Mouse (Mus musculus): ENCODE results near the gene 2310034G01Rik. TPM values are rescaled to one million over a fixed set of nuclear protein-coding genes. Genes with fewer than 3 reads are reported as not detected.

2310034G01Rik gene
- polyA plus RNA-seq, 1 experiment from 2014 or later = 1.8 TPM

DNA sequence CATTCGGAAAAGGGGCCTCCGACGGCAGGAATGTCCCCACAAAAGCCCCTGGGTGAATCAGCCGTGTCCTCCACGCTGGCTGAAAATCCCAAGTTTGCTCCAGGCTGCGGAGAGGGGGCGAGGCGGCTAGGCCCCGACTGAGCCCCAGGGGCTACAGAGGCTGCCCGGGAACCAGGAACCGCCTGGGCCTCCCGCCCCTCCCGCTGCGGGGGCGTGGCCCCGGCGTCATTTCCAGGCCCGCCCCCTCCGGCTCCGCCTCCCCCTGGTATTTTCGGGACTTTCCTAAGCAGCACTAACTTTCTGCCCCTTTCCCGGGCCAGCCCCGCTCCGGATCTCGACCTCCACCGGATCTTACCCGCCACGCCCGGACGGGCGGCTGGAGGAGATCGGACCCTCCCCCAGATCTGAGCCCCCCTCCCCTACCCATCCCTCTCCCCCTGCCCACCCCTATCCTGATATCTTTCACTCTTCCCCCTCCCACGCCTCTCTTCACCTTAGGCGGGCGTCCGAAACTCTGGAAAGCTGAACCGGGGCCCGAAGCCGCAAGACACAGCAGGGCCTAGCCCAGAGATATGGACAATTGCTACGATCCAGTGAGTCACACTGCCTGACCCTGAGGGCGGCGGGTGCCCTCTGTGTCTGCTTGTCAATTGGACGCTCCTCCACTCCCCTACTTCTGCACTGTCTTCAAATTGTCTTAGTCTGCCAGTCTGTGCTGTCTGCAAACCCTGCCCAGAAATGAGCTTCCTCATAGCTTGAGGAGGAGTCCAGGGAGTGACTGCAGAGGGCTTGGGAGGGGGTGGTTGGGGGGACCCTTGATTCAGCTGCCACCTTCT is 44.5 kb downstream of the 2310034G01Rik start:
- peak overlapping the region; percentile 78 for H3K27ac ChIP-seq
- H3K4me1 ChIP-seq = peaks cover 37% of the 10 kb centered on the region
- peak overlapping the region; percentile 69 for H3K4me3 ChIP-seq
- WGBS = under 1% methylated on average over 42 of the region's 43 CpGs
- H3K27me3 ChIP-seq (ENCODE audit: low read depth, poor library complexity, severe bottlenecking) = peaks cover 47% of the 10 kb centered on the region
- H3K36me3 ChIP-seq = peaks cover 15% of the 10 kb centered on the region
- H3K9me3 ChIP-seq (replicated peaks) = no peaks in the 10 kb centered on the region
- DNase-seq (ENCODE audit: low spot score) = peak; percentile 91

- Histone ChIP-seq H3K27me3 (ENCODE audit: low read depth, poor library complexity, severe bottlenecking) (peaks cover 40% of the 10 kb centered on the region), H3K9me3 (replicated peaks) (no peaks in the 10 kb centered on the region), H3K4me3 (peak overlapping the region; percentile 69), H3K4me1 (peaks cover 37% of the 10 kb centered on the region), H3K27ac (peak overlapping the region; percentile 78), H3K36me3 (peaks cover 8% of the 10 kb centered on the region)
- DNase-seq (ENCODE audit: low spot score) = no peak
- under 1% methylated on average over 34 of the region's 34 CpGs for WGBS
Measured at GRCm38 (mm10) chr19:46304908-46305333, 45.2 kb downstream of the 2310034G01Rik start.

DNA sequence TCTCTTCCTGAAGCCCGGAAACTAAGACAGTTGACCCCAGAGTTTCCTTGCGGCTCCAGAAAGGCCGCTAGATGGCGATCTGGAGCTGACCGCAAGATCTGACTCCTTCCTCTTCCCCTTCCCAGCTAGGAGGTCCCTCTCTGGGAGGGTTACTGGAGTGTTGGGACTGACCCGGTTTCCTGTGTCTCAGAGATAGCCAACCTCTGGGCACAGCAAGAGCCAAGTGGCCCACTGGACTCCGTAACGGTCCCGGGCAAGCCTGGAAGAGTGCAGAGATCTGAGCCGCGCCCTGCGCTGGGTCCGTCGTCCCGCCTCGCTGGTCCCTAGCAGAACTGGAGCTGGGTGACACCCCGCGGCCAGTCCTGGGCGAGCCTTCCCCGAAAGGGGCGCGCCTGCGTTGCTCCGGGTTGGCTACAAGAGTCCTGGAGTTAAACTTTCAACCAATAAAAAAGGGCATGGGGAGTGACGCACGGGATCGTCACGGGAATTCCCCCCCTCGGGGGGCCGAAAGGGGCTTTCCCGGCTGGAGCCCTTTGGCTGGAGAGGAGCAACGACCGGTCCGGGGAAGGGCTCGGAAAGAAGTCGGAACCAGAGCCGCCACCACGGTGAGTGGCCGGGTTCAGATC is 45.8 kb downstream of the 2310034G01Rik start, which contains the start of gene Nfkb2:
Nfkb2 (plus strand) TSS at position 105 of the 626 bp plus-strand sequence.
- under 1% methylated on average over 39 of the region's 39 CpGs for WGBS
- Histone ChIP-seq H3K4me1 (peaks cover 37% of the 10 kb centered on the region), H3K27me3 (ENCODE audit: low read depth, poor library complexity, severe bottlenecking) (peaks cover 35% of the 10 kb centered on the region), H3K4me3 (peak within 1 kb of the TSS; percentile 69), H3K9me3 (replicated peaks) (no peaks in the 10 kb centered on the region), H3K36me3 (0 out of 2 replicates have a peak, but pooled peaks cover 4% of the 10 kb centered on the region), H3K27ac (peak within 1 kb of the TSS; percentile 78)
- DNase-seq (ENCODE audit: low spot score) = peak; percentile 90

GRCm38 (mm10) chr19:46303251-46304215 is 46.6 kb downstream of the 2310034G01Rik start:
- Histone ChIP-seq H3K4me3 (peak overlapping the region; percentile 69), H3K27me3 (ENCODE audit: low read depth, poor library complexity, severe bottlenecking) (peaks cover 28% of the 10 kb centered on the region), H3K27ac (no peak overlapping the region), H3K4me1 (peaks cover 30% of the 10 kb centered on the region), H3K36me3 (0 out of 2 replicates have a peak, but pooled peaks cover 4% of the 10 kb centered on the region), H3K9me3 (replicated peaks) (no peaks in the 10 kb centered on the region)
- WGBS = 54% methylated on average over 18 of the region's 18 CpGs
- peak; percentile 26 for DNase-seq (ENCODE audit: low spot score)

- DNase-seq (ENCODE audit: low spot score) = peak; percentile 5
- peaks cover 19% of the 10 kb centered on the region for H3K27me3 ChIP-seq (ENCODE audit: low read depth, poor library complexity, severe bottlenecking)
- no peak overlapping the region for H3K4me3 ChIP-seq
- H3K27ac ChIP-seq = no peak overlapping the region
- WGBS = 93% methylated on average over 4 of the region's 4 CpGs
- H3K9me3 ChIP-seq (replicated peaks) = no peaks in the 10 kb centered on the region
- 0 out of 2 replicates have a peak, but pooled peaks cover 3% of the 10 kb centered on the region for H3K36me3 ChIP-seq
- peaks cover 28% of the 10 kb centered on the region for H3K4me1 ChIP-seq
Measured at GRCm38 (mm10) chr19:46302551-46302950, 47.6 kb downstream of the 2310034G01Rik start.

GRCm38 (mm10) chr19:46300294-46301045 is 49.6 kb downstream of the 2310034G01Rik start:
- H3K27me3 ChIP-seq (ENCODE audit: low read depth, poor library complexity, severe bottlenecking) = no peaks in the 10 kb centered on the region
- no peaks in the 10 kb centered on the region for H3K9me3 ChIP-seq (replicated peaks)
- peak; percentile 25 for DNase-seq (ENCODE audit: low spot score)
- WGBS = 41% methylated on average over 8 of the region's 8 CpGs
- H3K36me3 ChIP-seq = no peaks in the 10 kb centered on the region
- H3K4me1 ChIP-seq = peaks cover 17% of the 10 kb centered on the region
- H3K27ac ChIP-seq = no peak overlapping the region
- no peak overlapping the region for H3K4me3 ChIP-seq

MicroRNAs within 50 kb of the gene (microRNA counts, 519-probe panel; counts per million panel counts)
- 684 counts per million, percentile 72 among the panel's probes with 10 or more counts for microRNA mmu-miR-146b

Small RNAs within 50 kb of the gene (microRNA-seq; reads per million reads assigned to microRNA genes)
- gene Mir146b = not detected

Other genes with a start within 250 kb of the 2310034G01Rik start
- 0.13 TPM in 1 of 2 replicates, not detected in the other for gene Elovl3, start 218.4 kb downstream of the 2310034G01Rik start, polyA plus RNA-seq (2016; fragmentation: Nextera tagmentation; extraction: Ambion mirVana)
- gene Pitx3, start 202.0 kb downstream of the 2310034G01Rik start, polyA plus RNA-seq (2016; fragmentation: Nextera tagmentation; extraction: Ambion mirVana) = 0.59 and 2.1 TPM in 2 replicates
- 39.5 and 47.8 TPM in 2 replicates for gene Gbf1, start 197.8 kb downstream of the 2310034G01Rik start, polyA plus RNA-seq (2016; fragmentation: Nextera tagmentation; extraction: Ambion mirVana)
- 4.5 and 5.8 TPM in 2 replicates for gene Nfkb2, start 46.0 kb downstream of the 2310034G01Rik start, polyA plus RNA-seq (2016; fragmentation: Nextera tagmentation; extraction: Ambion mirVana)
- gene Psd, start 23.1 kb downstream of the 2310034G01Rik start, polyA plus RNA-seq (2016; fragmentation: Nextera tagmentation; extraction: Ambion mirVana) = 1.4 and 1.8 TPM in 2 replicates
- gene Fbxl15, start 22.1 kb downstream of the 2310034G01Rik start, polyA plus RNA-seq (2016; fragmentation: Nextera tagmentation; extraction: Ambion mirVana) = 12.2 and 13.0 TPM in 2 replicates
- 150 and 183 TPM in 2 replicates for gene Cuedc2, start 11.6 kb downstream of the 2310034G01Rik start, polyA plus RNA-seq (2016; fragmentation: Nextera tagmentation; extraction: Ambion mirVana)
- 7.7 and 8.1 TPM in 2 replicates for gene Mfsd13a, start 9.2 kb downstream of the 2310034G01Rik start, polyA plus RNA-seq (2016; fragmentation: Nextera tagmentation; extraction: Ambion mirVana)
- 159 and 168 TPM in 2 replicates for gene Actr1a, start 45.4 kb upstream of the 2310034G01Rik start, polyA plus RNA-seq (2016; fragmentation: Nextera tagmentation; extraction: Ambion mirVana)
- gene Sufu, start 46.6 kb upstream of the 2310034G01Rik start, polyA plus RNA-seq (2016; fragmentation: Nextera tagmentation; extraction: Ambion mirVana) = 53.8 and 58.5 TPM in 2 replicates
- 13.0 and 15.2 TPM in 2 replicates for gene Trim8, start 151.4 kb upstream of the 2310034G01Rik start, polyA plus RNA-seq (2016; fragmentation: Nextera tagmentation; extraction: Ambion mirVana)
- 164 and 173 TPM in 2 replicates for gene Arl3, start 222.9 kb upstream of the 2310034G01Rik start, polyA plus RNA-seq (2016; fragmentation: Nextera tagmentation; extraction: Ambion mirVana)
- gene Sfxn2, start 223.1 kb upstream of the 2310034G01Rik start, polyA plus RNA-seq (2016; fragmentation: Nextera tagmentation; extraction: Ambion mirVana) = 19.0 and 21.7 TPM in 2 replicates
- gene Wbp1l, start 248.8 kb upstream of the 2310034G01Rik start, polyA plus RNA-seq (2016; fragmentation: Nextera tagmentation; extraction: Ambion mirVana) = 49.8 and 52.3 TPM in 2 replicates

All from limb, embryonic 10.5 days (tissue).